Mouse (Mus musculus) ES-E14 (cell line): Measurements from ENCODE around the gene Als2. TPM values are rescaled to one million over a fixed set of nuclear protein-coding genes. Genes with fewer than 3 reads are reported as not detected.

Experiments used
- DNase-seq: peaks from one replicate; pipeline ENCODE4 v3.0.0-alpha.2; 2013; ENCODE audit warnings: low read depth, low spot score
- H3K27ac ChIP-seq: 2 replicates; pipeline ENCODE4 v1.5.1; 2012; ENCODE audit warnings: low read depth, mild to moderate bottlenecking, low read length, moderate library complexity, mixed read lengths; ENCODE audit not compliant: poor library complexity, insufficient read depth, severe bottlenecking
- H3K36me3 ChIP-seq: 2 replicates; pipeline ENCODE4 v1.6.1; 2012; ENCODE audit warnings: mild to moderate bottlenecking, low read length, moderate library complexity, mixed read lengths; ENCODE audit not compliant: control insufficient read depth, poor library complexity, insufficient read depth, severe bottlenecking
- H3K4me1 ChIP-seq, 2 experiments: fragments of 150-350 bp in 1 of 2; sonication (generic) in 1 of 2; 2 replicates each; pipeline ENCODE4 v1.6.1; 2012; ENCODE audit warnings: low read length in 2 of 2, mild to moderate bottlenecking in 1 of 2, mixed read lengths in 1 of 2; ENCODE audit not compliant: control insufficient read depth in 2 of 2, insufficient read depth in 2 of 2, poor library complexity in 1 of 2
- H3K4me3 ChIP-seq, 2 experiments: fragments of 150-350 bp in 1 of 2; sonication (generic) in 1 of 2; 2 replicates each; pipeline ENCODE4 v1.5.1; 2012; ENCODE audit warnings: low read length in 2 of 2, low read depth in 1 of 2, mild to moderate bottlenecking in 1 of 2, mixed read lengths in 1 of 2; ENCODE audit not compliant: insufficient read depth in 1 of 2, poor library complexity in 1 of 2, severe bottlenecking in 1 of 2
- H3K9ac ChIP-seq: 2 replicates; pipeline ENCODE4 v1.6.1; 2012; ENCODE audit warnings: low read depth, mild to moderate bottlenecking, low read length, mixed read lengths; ENCODE audit not compliant: poor library complexity, insufficient read depth, severe bottlenecking
- H3K9me3 ChIP-seq: fragments of 150-350 bp; sonication (generic); 2 replicates; pipeline ENCODE4 v1.6.1; 2012; ENCODE audit warnings: low read depth, mild to moderate bottlenecking, low read length; ENCODE audit not compliant: control insufficient read depth, insufficient read depth
- CHD2 ChIP-seq: IDR thresholded peaks from 2 replicates; pipeline ENCODE4 v1.6.1; 2014; ENCODE audit warnings: mild to moderate bottlenecking, low read depth, low read length, inconsistent platforms
- HCFC1 ChIP-seq: IDR thresholded peaks from 2 replicates; pipeline ENCODE4 v1.6.1; 2012; ENCODE audit warnings: low read length, inconsistent platforms, borderline replicate concordance; ENCODE audit not compliant: insufficient read depth
- MAFK ChIP-seq: IDR thresholded peaks from 2 replicates; pipeline ENCODE4 v1.6.1; 2014; ENCODE audit warnings: mild to moderate bottlenecking, low read depth, low read length, inconsistent platforms; ENCODE audit not compliant: insufficient read depth
- ZC3H11A ChIP-seq: IDR thresholded peaks from 2 replicates; pipeline ENCODE4 v1.6.1; 2012; ENCODE audit warnings: low read depth, mild to moderate bottlenecking, inconsistent platforms, low read length, borderline replicate concordance
- ZNF384 ChIP-seq: IDR thresholded peaks from 2 replicates; pipeline ENCODE4 v1.6.1; 2012; ENCODE audit warnings: low read depth, low read length, inconsistent platforms
- in situ Hi-C, 2 experiments: fragments of 600-800 bp; cut with MboI; formaldehyde crosslinking; loops; one replicate each; pipeline ENCODE4 v1.15.1; 2025; ENCODE audit warnings: low sequenced_read_pairs in 2 of 2, inconsistent platforms in 1 of 2; ENCODE audit not compliant: unreplicated experiment in 2 of 2
- total RNA-seq: library from RNA; depleted of rRNA; stranded (reverse); fragments of 300-350 nt; gene quantifications from 2 replicates; pipeline ENCODE4 v1.2.3, GENCODE M21; 2012

Als2 gene
- total RNA-seq, 1 experiment = 23.2 TPM

DNA sequence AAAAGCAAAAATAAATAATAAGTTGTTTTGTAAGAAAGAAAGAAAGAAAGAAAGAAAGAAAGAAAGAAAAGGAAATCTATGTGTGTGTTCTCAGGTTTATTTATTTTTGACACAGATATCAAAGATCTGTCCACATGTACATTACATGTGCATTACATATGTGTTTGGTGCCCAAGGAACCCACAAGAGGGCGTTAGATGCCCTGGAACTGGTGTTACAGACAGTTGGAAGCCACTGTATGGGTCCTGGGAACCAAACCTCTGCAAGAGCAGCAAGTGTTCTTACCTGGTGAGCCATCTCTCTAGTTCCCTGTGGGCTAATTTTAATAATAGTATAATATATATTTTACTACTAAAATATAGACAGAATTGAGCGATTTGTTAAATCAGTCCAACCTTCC lies 6.7 kb upstream of the Als2 start:
- no peaks in the 10 kb centered on the region for H3K4me1 ChIP-seq
- TF ChIP-seq ZC3H11A = peak; percentile 34; the same call in 1 of the 2 replicates
- no peak for TF ChIP-seq HCFC1
- in situ Hi-C loops = loop anchor here in 1 of 2 experiments (5.0 kb wide), 1 partner anchor 379 kb away; no protein-coding TSS in a partner anchor
- no peak overlapping the region for H3K4me3 ChIP-seq
- no peak overlapping the region for H3K9ac ChIP-seq
- DNase-seq = no peak
- H3K27ac ChIP-seq = no peak overlapping the region
- no peaks in the 10 kb centered on the region for H3K36me3 ChIP-seq
- H3K9me3 ChIP-seq = no peaks in the 10 kb centered on the region

DNA sequence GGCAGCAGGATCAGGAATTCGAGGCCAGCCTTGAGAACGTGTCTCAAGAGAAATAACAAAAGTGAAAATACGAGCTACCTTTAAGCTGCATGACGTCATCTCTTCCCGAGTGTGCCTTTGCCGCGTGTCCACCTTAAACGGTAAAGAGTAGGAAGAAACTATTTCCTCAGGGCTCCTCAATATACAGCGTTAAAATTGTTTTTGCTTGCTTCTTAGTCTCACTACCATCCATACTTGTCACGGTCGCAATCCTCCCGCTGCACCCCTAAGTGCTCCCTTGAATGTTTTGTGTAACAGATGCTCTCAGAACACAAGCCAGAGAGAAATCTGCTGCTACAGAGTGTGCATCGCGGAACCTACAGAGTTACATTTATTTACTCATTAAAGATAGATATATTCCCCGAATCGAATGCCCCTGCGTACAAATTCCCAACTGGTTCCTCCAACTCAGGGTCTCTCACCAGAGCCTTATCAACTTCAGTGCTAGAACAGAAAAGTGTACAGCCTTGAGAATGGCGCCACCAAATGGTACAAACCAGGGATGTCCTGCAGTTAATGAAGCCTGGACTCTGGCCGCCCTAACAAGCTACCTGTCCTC lies 682 bp upstream of the Als2 start:
- in situ Hi-C loops = no loop called here
- Histone ChIP-seq H3K36me3 (no peaks in the 10 kb centered on the region), H3K9me3 (no peaks in the 10 kb centered on the region), H3K9ac (0 out of 2 replicates have a peak overlapping the region, but pooled peaks have one; percentile 7), H3K27ac (no peak overlapping the region), H3K4me1 (peaks cover 0 to 3% of the 10 kb centered on the region in 2 experiments; a peak in 1 of 4 replicates), H3K4me3 (peak overlapping the region; percentile 59 to 68)
- TF ChIP-seq HCFC1 (no peak), ZC3H11A (peak; percentile 73; the same call in 1 of the 2 replicates)
- peak; percentile 51 for DNase-seq

DNA sequence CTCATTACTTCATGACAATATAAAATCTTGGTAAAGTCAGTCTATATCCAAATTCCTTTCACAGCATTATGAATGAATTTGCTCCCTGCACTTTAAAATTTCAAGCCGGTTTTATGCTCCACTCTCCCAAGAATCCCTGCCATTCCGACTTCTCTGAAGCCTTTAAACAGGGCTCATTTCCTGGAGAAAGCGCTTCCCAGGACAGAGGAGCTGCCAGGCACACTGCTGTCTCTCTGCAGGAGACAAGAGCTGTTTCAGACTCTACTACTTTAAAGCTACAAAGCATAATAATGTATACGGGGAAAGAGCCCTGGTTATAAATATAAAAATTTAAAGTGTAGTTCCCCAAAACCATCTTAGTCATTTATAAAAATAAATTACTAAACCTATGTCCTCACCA lies 7.8 kb downstream of the Als2 start:
- no peaks in the 10 kb centered on the region; the same call in 1 of the 2 replicates for H3K36me3 ChIP-seq
- TF ChIP-seq ZNF384 = no peak
- no peak for TF ChIP-seq ZC3H11A
- TF ChIP-seq CHD2 = no peak
- TF ChIP-seq HCFC1 = no peak
- no peak for TF ChIP-seq MAFK
- no peak overlapping the region for H3K27ac ChIP-seq
- DNase-seq = no peak
- H3K4me3 ChIP-seq = no peak overlapping the region
- H3K9ac ChIP-seq = no peak overlapping the region
- H3K4me1 ChIP-seq = no peaks in the 10 kb centered on the region
- in situ Hi-C loops = no loop called here
- H3K9me3 ChIP-seq = no peaks in the 10 kb centered on the region

GRCm38 (mm10) chr1:59228552-59228951 lies 8.5 kb downstream of the Als2 start:
- in situ Hi-C loops = no loop called here
- TF ChIP-seq ZC3H11A = no peak
- no peak for TF ChIP-seq CHD2
- no peak for TF ChIP-seq HCFC1
- TF ChIP-seq MAFK = no peak
- TF ChIP-seq ZNF384 = no peak

GRCm38 (mm10) chr1:59222101-59222825 lies 14.8 kb downstream of the Als2 start:
- Histone ChIP-seq H3K4me1 (no peaks in the 10 kb centered on the region), H3K9ac (no peak overlapping the region), H3K4me3 (no peak overlapping the region), H3K36me3 (peaks cover 2% of the 10 kb centered on the region; the same call in 1 of the 2 replicates), H3K27ac (no peak overlapping the region), H3K9me3 (no peaks in the 10 kb centered on the region)
- TF ChIP-seq HCFC1 (no peak), CHD2 (no peak), ZNF384 (no peak), MAFK (no peak), ZC3H11A (no peak)
- no peak for DNase-seq
- in situ Hi-C loops = no loop called here

More at GRCm38 (mm10) chr1:59228552-59228951, 8.5 kb downstream of the Als2 start:
- H3K36me3 ChIP-seq = no peaks in the 10 kb centered on the region; the same call in 1 of the 2 replicates
- H3K4me3 ChIP-seq = no peak overlapping the region
- no peak for DNase-seq
- H3K9me3 ChIP-seq = no peaks in the 10 kb centered on the region
- H3K4me1 ChIP-seq = no peaks in the 10 kb centered on the region
- no peak overlapping the region for H3K9ac ChIP-seq
- no peak overlapping the region for H3K27ac ChIP-seq
